Mouse (Mus musculus) spleen, adult 2 months (tissue): ENCODE results near the gene Ugt1a8.

Source experiments
- CTCF ChIP-seq: fragments of 200-500 bp; IDR thresholded peaks from 2 replicates; pipeline ENCODE4 v1.5.1; 2011; ENCODE audit warnings: mild to moderate bottlenecking, inconsistent platforms; ENCODE audit not compliant: insufficient read depth, insufficient read length, insufficient replicate concordance; ENCODE audit errors: extremely low read depth
- POLR2A ChIP-seq: fragments of 200-500 bp; IDR thresholded peaks from 2 replicates; pipeline ENCODE4 v1.6.1; 2011; ENCODE audit warnings: low read depth, low read length, inconsistent platforms

DNA sequence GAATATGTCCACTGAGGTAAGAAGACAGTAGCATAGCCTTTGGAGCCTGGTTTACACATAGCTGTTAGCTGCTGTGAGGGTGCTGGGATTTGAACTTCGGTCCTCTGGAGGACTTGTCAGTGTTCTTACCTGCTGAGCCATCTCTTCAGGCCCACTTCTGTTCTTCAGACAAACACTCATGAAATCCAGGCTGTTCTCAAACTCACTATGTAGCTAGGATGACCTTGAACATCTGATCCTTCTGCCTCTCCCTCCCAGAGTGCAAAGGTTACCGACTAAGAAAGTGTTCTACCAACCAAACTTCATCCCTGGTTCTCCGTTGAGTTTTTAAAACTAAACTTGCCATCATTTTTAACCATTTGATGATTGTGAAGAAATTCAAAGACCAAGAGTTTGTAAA, 49.7 kb downstream of the Ugt1a8 start:
- TF ChIP-seq CTCF (no peak), POLR2A (no peak)
